8 mouse cellular contexts compared by ENCODE assay signal in the genomic region with DNA sequence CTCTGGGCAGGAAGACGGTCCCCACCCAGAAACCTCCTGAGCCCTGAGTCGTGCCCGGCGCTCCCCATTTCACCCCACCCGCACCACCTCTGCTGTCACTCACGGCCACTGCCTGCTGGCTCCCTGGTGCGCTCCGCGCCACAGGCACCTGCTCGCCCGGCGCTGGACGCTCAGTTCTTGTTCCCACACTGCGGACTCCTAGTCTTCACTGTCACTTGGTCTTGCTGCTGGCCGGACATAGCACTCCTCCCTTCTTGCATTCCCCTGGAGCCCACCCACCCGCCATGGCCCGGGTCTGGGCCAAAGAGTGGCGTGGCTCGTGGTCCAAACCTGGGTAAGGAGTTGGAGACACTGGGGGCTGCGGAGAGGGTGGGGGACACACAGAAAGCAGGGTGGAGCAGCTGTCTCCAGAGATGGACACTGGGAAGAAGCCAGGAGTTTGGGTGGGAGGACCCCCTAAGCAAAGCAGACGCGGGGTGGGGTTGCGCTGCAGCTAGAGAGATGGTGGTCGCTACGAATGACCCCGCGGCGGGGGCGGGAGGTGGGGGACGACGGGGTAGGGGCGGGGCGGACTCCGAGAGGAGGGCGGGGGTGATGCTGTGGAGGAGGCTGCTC. TPM values are rescaled to one million over a fixed set of nuclear protein-coding genes. Genes with fewer than 3 reads are reported as not detected.
DNase-seq lines count a peak whose midpoint lies in the region; ATAC-seq and TF ChIP-seq lines count a peak whose summit lies in the region.

Gene Vstm2b, plus strand, starts transcription at position 233 of the 615 bp plus-strand sequence.

- no peak within 1 kb of the TSS for H3K27ac ChIP-seq in lung, embryonic 16.5 days (ENCODE audit: low read length)
- H3K27ac ChIP-seq in forebrain, embryonic 10.5 days, result peak within 1 kb of the TSS; percentile 82
- H3K27ac ChIP-seq in left cerebral cortex, adult 2 months, result peak within 1 kb of the TSS; percentile 85
- peak within 1 kb of the TSS; percentile 78 for H3K27ac ChIP-seq in midbrain, embryonic 16.5 days (ENCODE audit: low read length)

- no peak for ATAC-seq in lung, embryonic 16.5 days (ENCODE audit: low read depth)
- peak; percentile 3; the same call in 1 of the 2 replicates for ATAC-seq in midbrain, embryonic 16.5 days

- H3K9me3 ChIP-seq in lung, embryonic 16.5 days (ENCODE audit: control insufficient read depth, low read length), result no peaks in the 10 kb centered on the region
- no peaks in the 10 kb centered on the region for H3K9me3 ChIP-seq in forebrain, embryonic 10.5 days
- H3K9me3 ChIP-seq in midbrain, embryonic 16.5 days (replicated peaks; ENCODE audit: control insufficient read depth, low read length, poor library complexity, severe bottlenecking), result no peaks in the 10 kb centered on the region

- peak within 1 kb of the TSS; percentile 57 for H3K4me2 ChIP-seq in lung, embryonic 16.5 days (ENCODE audit: low read depth, low read length)
- H3K4me2 ChIP-seq in midbrain, embryonic 16.5 days (ENCODE audit: low read length), result peak within 1 kb of the TSS; percentile 89

- H3K27me3 ChIP-seq in lung, embryonic 16.5 days (ENCODE audit: control insufficient read depth, insufficient read depth, low read depth, low read length), result peaks cover 73% of the 10 kb centered on the region
- H3K27me3 ChIP-seq in forebrain, embryonic 10.5 days (ENCODE audit: poor library complexity, severe bottlenecking), result peaks cover 81% of the 10 kb centered on the region
- no peaks in the 10 kb centered on the region for H3K27me3 ChIP-seq in midbrain, embryonic 16.5 days (ENCODE audit: control insufficient read depth, insufficient read depth, low read depth, low read length)

- peak within 1 kb of the TSS; percentile 23; the same call in 1 of the 2 replicates for H3K9ac ChIP-seq in lung, embryonic 16.5 days (ENCODE audit: low read length)
- peak within 1 kb of the TSS; percentile 87 for H3K9ac ChIP-seq in midbrain, embryonic 16.5 days (ENCODE audit: low read depth, low read length)

- WGBS in lung, embryonic 16.5 days, result 2% methylated on average over 28 of the region's 35 CpGs
- whole genome bisulfite sequencing in forebrain, embryonic 10.5 days, result 1% methylated on average over 29 of the region's 35 CpGs
- 0% methylated on average over 35 of the region's 35 CpGs for WGBS in midbrain, embryonic 16.5 days

- no peaks in the 10 kb centered on the region for H3K4me1 ChIP-seq in lung, embryonic 16.5 days (replicated peaks; ENCODE audit: control insufficient read depth, insufficient read depth, low read length)
- peaks cover 47% of the 10 kb centered on the region for H3K4me1 ChIP-seq in forebrain, embryonic 10.5 days
- H3K4me1 ChIP-seq in midbrain, embryonic 16.5 days (ENCODE audit: control insufficient read depth, insufficient read depth, low read length), result peaks cover 21% of the 10 kb centered on the region

- no peak for TF ChIP-seq CTCF in left cerebral cortex, adult 2 months (IDR thresholded peaks at IDR 0.05)

- intact Hi-C loops in left cerebral cortex, adult 2 months (cut with DNase I), result loop anchor here (2.0 kb wide), 1 partner anchor 73 kb away; no protein-coding TSS in a partner anchor

- peak within 1 kb of the TSS; percentile 44 for H3K4me3 ChIP-seq in lung, embryonic 16.5 days (ENCODE audit: low read length)
- H3K4me3 ChIP-seq in forebrain, embryonic 10.5 days, result peak within 1 kb of the TSS; percentile 71
- H3K4me3 ChIP-seq in left cerebral cortex, adult 2 months, result peak within 1 kb of the TSS; percentile 73
- H3K4me3 ChIP-seq in midbrain, embryonic 16.5 days (ENCODE audit: low read depth, low read length), result peak within 1 kb of the TSS; percentile 74

- no peak for DNase-seq in lung, postnatal 14 days
- DNase-seq in forebrain, embryonic 10.5 days (ENCODE audit: extremely low spot score, low spot score), result peak; percentile 30
- DNase-seq in left cerebral cortex, adult 2 months (ENCODE audit: extremely low spot score in 1 of 2, low spot score in 2 of 2), result peak; percentile 26 to 30
- DNase-seq in ovary, postnatal 10 days (ENCODE audit: low spot score), result no peak
- no peak for DNase-seq in testis, postnatal 14 days (ENCODE audit: low spot score)
- DNase-seq in cerebellum, postnatal 36 days, result no peak

- H3K36me3 ChIP-seq in lung, embryonic 16.5 days (ENCODE audit: control insufficient read depth, insufficient read depth, low read length), result no peaks in the 10 kb centered on the region
- no peaks in the 10 kb centered on the region for H3K36me3 ChIP-seq in forebrain, embryonic 10.5 days (replicated peaks)
- H3K36me3 ChIP-seq in midbrain, embryonic 16.5 days (ENCODE audit: control insufficient read depth, insufficient read depth, low read length), result no peaks in the 10 kb centered on the region

RNA-seq across cellular contexts. Expression of gene Vstm2b, which starts in this region (rescaled TPM):
- 0.41 and 0.50 TPM in 2 replicates for polyA plus RNA-seq in lung, embryonic 16.5 days (2015; fragmentation: Nextera tagmentation; extraction: Ambion mirVana)
- polyA plus RNA-seq in forebrain, embryonic 10.5 days (2016; fragmentation: Nextera tagmentation; extraction: Ambion mirVana), result 2.3 and 3.0 TPM in 2 replicates
- total RNA-seq in left cerebral cortex, adult 2 months (2021), result 10 to 100 TPM; 59.2 to 63.3 TPM
- 23.5 and 24.5 TPM in 2 replicates for polyA plus RNA-seq in midbrain, embryonic 16.5 days (2015; fragmentation: Nextera tagmentation; extraction: Ambion mirVana)

Comparison
In these comparisons a context has a peak if more than half of its experiments do, and no peak if none do; other contexts are left out.
1. DNase-seq: peak in forebrain, embryonic 10.5 days (single experiment) and left cerebral cortex, adult 2 months (2 of 2); none in lung, postnatal 14 days (single experiment), ovary, postnatal 10 days (single experiment), testis, postnatal 14 days (single experiment) and cerebellum, postnatal 36 days (0 of 2).
2. Peak in every context shown above with its lines, with median percentiles within 50 percentile points of each other: H3K4me3 ChIP-seq.